Mouse (Mus musculus) neural tube, embryonic 11.5 days (tissue): Measurements from ENCODE around the gene BC067074. TPM values are rescaled to one million over a fixed set of nuclear protein-coding genes. Genes with fewer than 3 reads are reported as not detected.
"Not testable (repeated sequence)": the region's sequence is repeated elsewhere in the genome, so short reads cannot be mapped to it uniquely, and the experiment has no call there.

Source experiments
- ATAC-seq: fragments of 200-750 bp; cut with Nextera tagmentation; 2 replicates; pipeline ENCODE4 v1.8.0; 2017; ENCODE audit warnings: moderate number of reproducible peaks, mild to moderate bottlenecking, moderate TSS enrichment, moderate library complexity; ENCODE audit not compliant: insufficient read depth, low FRiP score, low TSS enrichment
- DNase-seq: peaks from one replicate; pipeline ENCODE4 v3.0.0-alpha.2; 2015; ENCODE audit warnings: low spot score
- H3K27ac ChIP-seq: fragments of 300-500 bp; sonication (generic); 2 replicates; pipeline ENCODE4 v1.5.1; 2014; ENCODE audit warnings: low read depth, mild to moderate bottlenecking, low read length
- H3K27me3 ChIP-seq: fragments of 300-500 bp; sonication (generic); 2 replicates; pipeline ENCODE4 v1.6.1; 2014; ENCODE audit warnings: mild to moderate bottlenecking, low read length, mixed read lengths; ENCODE audit not compliant: control insufficient read depth, insufficient read depth
- H3K36me3 ChIP-seq: fragments of 300-500 bp; sonication (generic); 2 replicates; pipeline ENCODE4 v1.6.1; 2014; ENCODE audit warnings: mild to moderate bottlenecking, low read length, moderate library complexity, mixed read lengths; ENCODE audit not compliant: control insufficient read depth, insufficient read depth
- H3K4me1 ChIP-seq: fragments of 300-500 bp; sonication (generic); 2 replicates; pipeline ENCODE4 v1.6.1; 2014; ENCODE audit warnings: low read length, mixed read lengths; ENCODE audit not compliant: control insufficient read depth, insufficient read depth
- H3K4me2 ChIP-seq: fragments of 300-500 bp; sonication (generic); 2 replicates; pipeline ENCODE4 v1.6.1; 2014; ENCODE audit warnings: low read depth, mild to moderate bottlenecking, moderate library complexity
- H3K4me3 ChIP-seq: fragments of 300-500 bp; sonication (generic); 2 replicates; pipeline ENCODE4 v1.5.1; 2014; ENCODE audit warnings: low read depth, low read length
- H3K9ac ChIP-seq: fragments of 300-500 bp; sonication (generic); 2 replicates; pipeline ENCODE4 v1.6.1; 2014; ENCODE audit warnings: mild to moderate bottlenecking, low read length
- H3K9me3 ChIP-seq: fragments of 300-500 bp; sonication (generic); 2 replicates; pipeline ENCODE4 v1.6.1; 2016; ENCODE audit warnings: low read length; ENCODE audit not compliant: control insufficient read depth
- WGBS: fragments of 180-500 bp; shearing (Covaris S2); extraction: QIAGEN DNeasy Blood & Tissue Kit; methylation state at CpG from one replicate; pipeline ENCODE4 v1.1.7; 2014; 5-methylcytosine and 5-hydroxymethylcytosine counted together
- polyA plus RNA-seq: library from polyadenylated mRNA; unstranded; fragments of >200 nt; fragmentation: Nextera tagmentation; extraction: Ambion mirVana; gene quantifications from 2 replicates; pipeline ENCODE4 v1.2.1, GENCODE M21; 2014

Gene BC067074
- 2.1 and 2.9 TPM in 2 replicates for polyA plus RNA-seq

DNA sequence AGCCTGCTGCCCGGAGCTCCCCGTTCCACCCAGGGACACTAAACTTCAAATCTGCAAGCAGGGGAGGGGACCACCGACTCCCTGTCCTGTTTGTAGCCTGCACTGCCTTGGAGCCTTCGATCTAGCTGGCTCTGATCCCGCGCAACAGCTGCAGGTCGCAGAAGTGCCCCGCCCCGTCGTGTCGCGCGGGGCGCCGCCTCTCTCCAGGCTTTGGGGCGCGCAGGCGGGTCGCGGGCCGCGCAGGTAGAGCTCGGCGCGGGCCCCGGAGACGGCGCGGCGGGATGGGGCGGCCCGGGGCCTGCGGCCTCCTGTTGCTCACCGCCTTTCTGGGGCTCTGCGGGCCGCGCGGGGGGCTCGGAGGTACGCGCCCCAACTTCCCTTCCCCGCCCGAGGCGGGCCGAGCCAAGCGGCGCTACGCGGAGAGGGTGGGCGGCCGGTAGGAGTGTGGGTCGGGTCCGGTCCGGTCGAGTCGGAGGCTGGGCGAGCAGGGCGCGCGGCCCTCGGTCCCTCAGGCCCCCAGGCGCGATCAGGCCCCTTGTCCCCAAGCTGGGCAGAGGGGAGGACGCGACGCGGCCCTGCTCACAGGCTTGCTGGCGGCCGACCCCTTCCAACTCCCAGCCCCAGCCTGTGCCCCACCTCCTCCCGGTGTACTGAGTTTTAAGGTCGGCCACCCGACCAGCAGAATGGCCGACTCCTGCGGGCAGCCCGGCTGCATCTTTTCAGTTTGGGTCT lies at the start of gene BC067074:
Gene BC067074, plus strand, starts transcription at position 185 of the 732 bp plus-strand sequence.
- no peak within 1 kb of the TSS for H3K27ac ChIP-seq
- under 1% methylated on average over 66 of the region's 75 CpGs for WGBS

DNA sequence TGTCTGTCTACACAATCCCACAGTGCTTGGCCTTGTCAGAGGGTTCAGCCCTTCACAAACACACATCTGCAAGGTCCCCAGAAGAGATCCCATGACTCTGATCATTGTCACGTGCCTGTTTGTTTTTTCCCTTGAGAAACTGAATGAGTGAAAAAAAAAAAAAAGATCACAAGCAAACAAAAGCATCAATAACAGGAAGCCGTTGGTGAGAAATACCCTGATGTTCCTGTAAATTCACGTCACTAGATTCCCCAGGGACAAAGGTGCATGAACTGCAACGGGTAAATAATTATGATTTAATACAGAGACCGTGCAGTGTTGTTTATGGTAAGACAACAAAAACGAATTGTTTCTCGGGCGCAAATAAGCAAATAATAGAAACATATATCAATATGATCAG lies 47.9 kb upstream of the BC067074 start:
- no peaks in the 10 kb centered on the region for H3K4me1 ChIP-seq
- DNase-seq: no peak
- H3K36me3 ChIP-seq: no peaks in the 10 kb centered on the region
- H3K27ac ChIP-seq: no peak overlapping the region
- no peak for ATAC-seq
- 82% methylated on average over 8 of the region's 8 CpGs for WGBS
- no peaks in the 10 kb centered on the region for H3K9me3 ChIP-seq
- no peak overlapping the region for H3K9ac ChIP-seq
- no peak overlapping the region for H3K4me2 ChIP-seq
- no peak overlapping the region for H3K4me3 ChIP-seq
- no peaks in the 10 kb centered on the region for H3K27me3 ChIP-seq

More for the DNA sequence above, at the start of gene BC067074:
- H3K4me3 ChIP-seq: peak within 1 kb of the TSS; percentile 65
- H3K4me1 ChIP-seq: no peaks in the 10 kb centered on the region
- peak; percentile 76 for ATAC-seq
- H3K36me3 ChIP-seq: no peaks in the 10 kb centered on the region
- H3K9me3 ChIP-seq: no peaks in the 10 kb centered on the region
- peak; percentile 53 for DNase-seq
- peak within 1 kb of the TSS; percentile 95 for H3K4me2 ChIP-seq
- H3K9ac ChIP-seq: peak within 1 kb of the TSS; percentile 77
- H3K27me3 ChIP-seq: peaks cover 4% of the 10 kb centered on the region; the same call in 1 of the 2 replicates

DNA sequence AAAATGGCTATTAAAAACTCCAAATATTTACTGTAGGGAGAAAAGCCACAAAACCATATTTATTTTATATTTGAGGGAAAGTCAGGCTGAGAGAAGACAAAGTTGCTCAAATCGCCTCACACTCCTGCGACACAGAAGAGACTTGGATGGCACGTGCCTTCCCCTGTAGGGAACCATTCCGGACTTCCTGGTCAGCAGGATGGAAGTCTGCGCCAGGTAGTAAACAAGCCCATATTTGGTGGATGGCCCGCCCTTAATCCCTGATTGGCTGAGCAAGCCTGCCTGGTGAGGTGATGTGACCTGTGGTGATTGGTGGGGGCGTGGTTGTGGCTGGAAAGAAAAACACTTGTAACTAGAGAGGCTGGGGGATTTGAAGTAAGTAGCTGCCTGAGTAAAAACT lies 40.4 kb upstream of the BC067074 start:
- H3K9ac ChIP-seq: not testable (repeated sequence)

DNA sequence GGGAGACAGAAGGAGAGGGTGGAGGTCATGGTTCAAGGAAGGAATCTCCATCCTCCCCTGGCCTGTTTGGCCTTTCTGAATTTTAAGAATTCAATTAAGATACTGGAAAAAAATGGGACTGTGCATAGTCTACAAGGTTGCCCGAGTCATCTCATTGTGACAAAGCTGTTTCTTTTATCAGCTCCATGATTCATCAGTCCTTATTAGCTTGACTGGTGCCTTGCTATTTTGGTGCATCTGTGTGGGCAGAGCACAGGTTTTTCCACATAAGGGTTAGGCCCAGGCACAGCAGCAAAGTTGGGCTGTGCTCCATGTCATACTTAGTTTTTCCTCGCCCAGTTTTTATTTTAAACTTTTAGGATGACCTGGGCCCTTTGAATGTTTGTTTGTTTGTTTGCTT lies 36.2 kb upstream of the BC067074 start:
- no peaks in the 10 kb centered on the region for H3K27me3 ChIP-seq
- no peak overlapping the region for H3K9ac ChIP-seq
- 91% methylated on average over 2 of the region's 2 CpGs for WGBS
- ATAC-seq (no peak), DNase-seq (no peak)
- H3K4me2 ChIP-seq: no peak overlapping the region
- H3K27ac ChIP-seq: no peak overlapping the region
- no peaks in the 10 kb centered on the region for H3K9me3 ChIP-seq
- H3K4me3 ChIP-seq: no peak overlapping the region
- no peaks in the 10 kb centered on the region for H3K4me1 ChIP-seq
- H3K36me3 ChIP-seq: no peaks in the 10 kb centered on the region

More for the DNA sequence above, 40.4 kb upstream of the BC067074 start:
- not testable (repeated sequence) for H3K4me2 ChIP-seq, H3K9me3 ChIP-seq, H3K36me3 ChIP-seq, H3K27ac ChIP-seq, DNase-seq, H3K4me1 ChIP-seq, H3K4me3 ChIP-seq, H3K27me3 ChIP-seq, ATAC-seq
- WGBS: 82% methylated on average over 7 of the region's 7 CpGs

DNA sequence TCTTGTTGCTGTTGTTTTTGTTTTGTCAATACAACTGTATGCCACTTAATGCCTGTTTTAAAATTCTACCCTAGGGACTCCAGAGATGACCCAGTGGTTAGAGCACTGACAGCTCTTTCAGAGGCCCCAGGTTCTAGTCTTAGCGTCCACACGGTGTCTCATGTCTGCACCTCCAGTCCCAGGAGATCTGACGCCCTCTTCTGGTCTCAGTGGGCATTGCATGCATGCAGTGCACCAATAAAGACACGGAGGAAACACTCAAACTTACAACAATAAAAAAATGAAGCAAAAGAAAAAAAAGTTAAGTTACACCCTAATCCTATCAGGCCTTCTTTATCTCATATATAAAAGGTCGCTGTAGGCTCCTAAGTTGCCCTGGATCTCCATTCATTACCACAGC lies 35.8 kb upstream of the BC067074 start:
- H3K4me1 ChIP-seq: no peaks in the 10 kb centered on the region
- H3K36me3 ChIP-seq: no peaks in the 10 kb centered on the region
- H3K9ac ChIP-seq: no peak overlapping the region
- no peak overlapping the region for H3K4me3 ChIP-seq
- H3K27ac ChIP-seq: no peak overlapping the region
- H3K27me3 ChIP-seq: no peaks in the 10 kb centered on the region
- 48% methylated on average over 5 of the region's 5 CpGs for WGBS
- H3K4me2 ChIP-seq: no peak overlapping the region
- ATAC-seq (no peak), DNase-seq (no peak)
- no peaks in the 10 kb centered on the region for H3K9me3 ChIP-seq

DNA sequence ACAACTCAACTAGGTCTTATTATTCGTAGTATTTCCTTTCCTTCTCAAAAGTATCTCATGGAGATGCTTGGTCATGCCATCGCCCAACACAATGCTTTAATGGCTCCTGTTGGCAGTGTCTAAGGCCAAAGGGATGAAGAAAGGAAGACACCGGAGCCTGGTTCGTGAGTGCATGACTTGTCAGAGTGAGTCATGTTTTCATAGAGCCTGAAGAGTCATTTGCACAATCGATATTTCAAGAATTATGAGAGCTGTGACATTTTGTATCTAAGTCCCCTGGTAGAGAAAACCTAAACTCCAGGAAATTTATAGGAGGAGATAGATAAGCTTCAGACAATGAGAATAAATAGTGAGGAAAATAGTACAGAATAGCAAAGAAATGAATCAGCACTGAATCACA lies 33.7 kb upstream of the BC067074 start:
- Histone ChIP-seq H3K27me3 (no peaks in the 10 kb centered on the region), H3K36me3 (no peaks in the 10 kb centered on the region), H3K27ac (no peak overlapping the region), H3K9ac (no peak overlapping the region), H3K4me1 (no peaks in the 10 kb centered on the region), H3K9me3 (no peaks in the 10 kb centered on the region), H3K4me2 (no peak overlapping the region), H3K4me3 (no peak overlapping the region)
- WGBS: 91% methylated on average over 5 of the region's 5 CpGs
- DNase-seq (no peak), ATAC-seq (no peak)

DNA sequence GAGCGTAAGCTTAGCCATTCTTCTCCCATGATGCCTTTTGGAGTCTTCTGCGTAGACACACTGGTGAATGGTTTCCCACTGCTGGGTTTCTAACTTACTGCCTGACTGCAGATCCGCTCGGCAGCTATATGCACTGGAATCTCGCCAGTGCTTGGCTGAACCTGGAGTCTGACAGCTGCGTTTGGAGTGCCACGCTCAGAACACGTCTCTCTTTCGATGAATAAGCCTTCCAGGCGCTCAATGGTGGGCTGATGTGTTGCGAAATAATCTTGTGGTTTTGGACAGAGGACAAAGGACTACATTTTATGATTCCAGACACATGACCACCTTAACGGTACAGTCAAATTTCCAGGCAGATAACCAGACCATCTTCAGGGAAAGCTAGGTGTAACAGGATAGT lies 30.1 kb upstream of the BC067074 start:
- no peaks in the 10 kb centered on the region for H3K9me3 ChIP-seq
- ATAC-seq (no peak), DNase-seq (no peak)
- no peaks in the 10 kb centered on the region for H3K4me1 ChIP-seq
- no peaks in the 10 kb centered on the region for H3K27me3 ChIP-seq
- no peak overlapping the region for H3K4me3 ChIP-seq
- 90% methylated on average over 12 of the region's 12 CpGs for WGBS
- H3K36me3 ChIP-seq: no peaks in the 10 kb centered on the region
- no peak overlapping the region for H3K9ac ChIP-seq
- H3K27ac ChIP-seq: no peak overlapping the region
- no peak overlapping the region for H3K4me2 ChIP-seq

DNA sequence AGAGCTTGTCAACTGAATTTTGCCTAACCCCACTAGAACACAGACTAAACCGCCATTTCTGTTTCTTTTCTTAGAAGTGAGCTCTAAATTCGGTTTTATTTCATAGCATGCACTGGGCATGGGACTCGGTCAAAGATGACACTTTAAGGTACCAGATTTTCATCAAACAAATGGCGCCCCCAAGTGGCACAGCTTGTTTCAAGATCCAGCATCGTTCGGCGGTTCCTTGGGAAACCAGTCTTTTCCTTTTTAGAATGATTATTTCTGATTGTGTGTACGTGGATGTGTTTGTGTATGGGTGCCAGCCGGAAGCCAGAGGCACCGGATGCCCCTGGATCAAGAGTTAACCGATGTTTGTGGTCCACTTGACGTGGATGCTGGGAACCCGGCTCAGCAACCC lies 27.7 kb upstream of the BC067074 start:
- no peak overlapping the region for H3K27ac ChIP-seq
- H3K36me3 ChIP-seq: no peaks in the 10 kb centered on the region
- no peaks in the 10 kb centered on the region for H3K4me1 ChIP-seq
- H3K4me3 ChIP-seq: no peak overlapping the region
- ATAC-seq: no peak
- H3K9me3 ChIP-seq: no peaks in the 10 kb centered on the region
- WGBS: 36% methylated on average over 13 of the region's 13 CpGs
- no peak overlapping the region for H3K4me2 ChIP-seq
- H3K27me3 ChIP-seq: no peaks in the 10 kb centered on the region
- peak; percentile 69 for DNase-seq
- H3K9ac ChIP-seq: no peak overlapping the region

DNA sequence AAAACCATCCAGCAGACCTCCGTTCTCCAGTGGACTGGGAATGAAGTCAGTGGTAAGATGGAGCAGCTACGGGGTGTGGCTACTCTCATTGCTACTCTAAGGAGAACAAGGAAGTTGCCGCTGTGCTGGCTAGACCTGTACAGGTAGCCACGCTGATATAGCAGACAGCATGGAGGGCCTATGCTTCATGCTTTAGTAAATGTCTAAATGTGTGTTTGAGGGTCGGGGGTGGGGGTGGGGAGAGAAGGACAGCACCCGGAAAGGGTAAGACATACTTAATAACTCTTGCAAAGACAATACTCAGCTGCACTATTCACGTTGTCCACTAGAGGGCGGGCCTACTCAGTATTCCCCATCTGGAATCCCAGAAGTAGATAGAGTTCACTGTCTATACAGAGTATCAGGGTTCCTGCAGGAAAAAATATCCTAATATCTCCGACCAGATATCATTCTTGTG lies 26.4 kb upstream of the BC067074 start:
- H3K4me1 ChIP-seq: no peaks in the 10 kb centered on the region
- H3K36me3 ChIP-seq: no peaks in the 10 kb centered on the region
- 37% methylated on average over 9 of the region's 9 CpGs for WGBS
- H3K9ac ChIP-seq: no peak overlapping the region
- no peak overlapping the region for H3K27ac ChIP-seq
- no peaks in the 10 kb centered on the region for H3K27me3 ChIP-seq
- no peak overlapping the region for H3K4me2 ChIP-seq
- no peak for ATAC-seq
- no peaks in the 10 kb centered on the region for H3K9me3 ChIP-seq
- DNase-seq: peak; percentile 75
- H3K4me3 ChIP-seq: no peak overlapping the region
